Mouse (Mus musculus) liver, postnatal 0 days (tissue): ENCODE results near the gene Asic4.

Source experiments
- CTCF ChIP-seq: sonication (generic); IDR thresholded peaks from 2 replicates; pipeline ENCODE4 v1.5.1; 2016; ENCODE audit warnings: antibody characterized with exemption, low read depth
- EP300 ChIP-seq: IDR thresholded peaks from 2 replicates; pipeline ENCODE4 v1.6.1; 2016; ENCODE audit warnings: antibody characterized with exemption, low read depth, mild to moderate bottlenecking

GRCm38 (mm10) chr1:75458025-75458788, 8.0 kb downstream of the Asic4 start:
- no peak for TF ChIP-seq CTCF
- no peak for TF ChIP-seq EP300
